Mouse (Mus musculus) ES-Bruce4 (cell line): ENCODE measurements around the gene Slc45a3.

Source experiments
- CTCF ChIP-seq: IDR thresholded peaks from one replicate; pipeline ENCODE4 v1.8.1; 2011; ENCODE audit warnings: low read depth, low read length
- EP300 ChIP-seq: IDR thresholded peaks from 2 replicates; pipeline ENCODE4 v1.6.1; 2011; ENCODE audit warnings: low read depth, low read length; ENCODE audit not compliant: insufficient read depth
- POLR2A ChIP-seq: IDR thresholded peaks from one replicate; pipeline ENCODE4 v1.8.1; 2011; ENCODE audit warnings: low read length; ENCODE audit not compliant: insufficient read depth

DNA sequence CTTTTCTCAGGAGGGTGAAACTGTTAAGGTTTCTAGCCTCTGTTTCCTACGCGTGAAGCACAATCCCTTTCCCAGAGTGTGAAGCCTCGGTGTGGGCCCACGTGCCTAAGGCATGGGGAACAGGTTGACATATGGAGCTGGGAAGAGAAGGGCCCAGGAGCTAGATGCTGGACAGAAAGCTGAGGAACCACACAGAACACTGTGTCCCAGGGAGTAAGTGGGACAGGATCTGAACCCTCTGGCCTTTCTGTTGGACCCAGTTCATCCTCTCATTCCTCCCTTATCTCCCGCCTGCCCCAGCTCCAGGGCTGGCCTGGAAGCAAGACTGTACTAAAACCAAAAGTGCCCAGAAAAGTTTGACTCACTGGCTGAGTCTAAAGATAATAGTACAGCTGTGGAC, 1.3 kb downstream of the Slc45a3 start:
- TF ChIP-seq EP300 (no peak), CTCF (no peak), POLR2A (no peak)
